Mouse (Mus musculus): ENCODE measurements at regions not wholly inside any gene's neighbourhood (a gene's known extent, or its start where the extent isn't known, plus 50 kb on each side); places are given as distances from the start of the nearest gene placed in this dataset.

DNA sequence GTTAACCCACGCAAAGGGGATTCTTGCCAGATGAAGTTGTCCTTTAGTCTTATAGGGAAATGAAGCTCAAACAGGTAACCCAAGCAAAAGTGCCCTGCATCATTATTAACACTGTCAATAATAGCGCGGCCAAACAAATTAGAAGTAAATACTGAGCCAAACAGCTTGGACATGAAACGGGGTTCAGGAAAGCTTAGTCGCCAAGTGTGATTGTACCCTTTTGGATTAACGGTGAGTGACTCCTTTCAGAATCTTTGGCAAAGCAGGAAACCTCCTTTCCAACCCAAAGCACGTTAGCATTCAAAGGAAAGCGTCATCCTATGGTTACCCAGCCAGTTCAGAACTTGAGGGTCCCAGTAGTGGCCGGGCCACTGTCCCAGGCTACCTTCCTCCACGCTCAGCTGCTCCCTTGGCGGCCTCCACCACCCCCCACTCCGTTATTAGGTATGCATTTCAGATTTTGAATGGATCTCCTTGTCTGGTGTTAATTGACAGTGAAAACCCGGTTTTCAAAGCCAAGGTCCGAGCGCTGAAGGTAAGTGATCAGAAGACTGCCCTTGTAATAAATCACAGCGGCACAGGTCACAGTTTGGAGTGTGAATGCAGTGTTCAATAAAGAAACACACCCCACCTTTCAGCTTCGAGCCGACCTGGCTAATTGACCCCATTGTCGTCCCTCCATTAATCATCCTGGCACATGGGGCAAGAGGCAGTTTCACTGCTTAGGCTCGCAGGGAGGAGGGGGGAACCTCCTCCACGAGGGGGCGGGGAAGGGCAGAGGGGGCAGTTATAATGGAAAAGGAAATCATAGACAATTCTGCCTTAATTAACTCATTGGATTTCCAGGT is 1560.1 kb upstream of the Gulo start:
- no peak for DNase-seq (ENCODE audit: extremely low spot score in 1 of 2, low spot score in 2 of 2)
- intact Hi-C loops (cut with DNase I) = no loop called here

DNA sequence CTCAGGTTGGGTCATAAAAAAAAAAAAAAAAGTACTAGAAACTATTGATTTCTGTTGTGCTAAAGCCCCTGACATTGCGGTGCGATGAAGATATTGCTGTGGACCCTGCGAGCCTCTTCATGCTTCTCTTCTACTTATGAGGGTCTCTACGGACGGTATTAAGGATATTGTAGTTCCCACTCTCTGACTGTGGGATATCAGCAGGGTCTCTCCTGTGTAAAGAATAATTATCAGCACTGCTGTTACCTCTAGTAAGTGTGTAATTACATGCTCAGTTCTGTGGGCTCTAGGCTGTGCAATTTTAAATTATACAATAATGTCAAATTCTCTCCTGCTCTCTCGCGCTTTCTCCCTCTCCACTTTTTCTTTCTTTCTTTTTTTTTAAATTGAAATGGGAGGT is 1545.9 kb upstream of the Gulo start:
- DNase-seq (ENCODE audit: extremely low spot score in 1 of 2, low spot score in 2 of 2) = no peak
- intact Hi-C loops (cut with DNase I) = no loop called here

DNA sequence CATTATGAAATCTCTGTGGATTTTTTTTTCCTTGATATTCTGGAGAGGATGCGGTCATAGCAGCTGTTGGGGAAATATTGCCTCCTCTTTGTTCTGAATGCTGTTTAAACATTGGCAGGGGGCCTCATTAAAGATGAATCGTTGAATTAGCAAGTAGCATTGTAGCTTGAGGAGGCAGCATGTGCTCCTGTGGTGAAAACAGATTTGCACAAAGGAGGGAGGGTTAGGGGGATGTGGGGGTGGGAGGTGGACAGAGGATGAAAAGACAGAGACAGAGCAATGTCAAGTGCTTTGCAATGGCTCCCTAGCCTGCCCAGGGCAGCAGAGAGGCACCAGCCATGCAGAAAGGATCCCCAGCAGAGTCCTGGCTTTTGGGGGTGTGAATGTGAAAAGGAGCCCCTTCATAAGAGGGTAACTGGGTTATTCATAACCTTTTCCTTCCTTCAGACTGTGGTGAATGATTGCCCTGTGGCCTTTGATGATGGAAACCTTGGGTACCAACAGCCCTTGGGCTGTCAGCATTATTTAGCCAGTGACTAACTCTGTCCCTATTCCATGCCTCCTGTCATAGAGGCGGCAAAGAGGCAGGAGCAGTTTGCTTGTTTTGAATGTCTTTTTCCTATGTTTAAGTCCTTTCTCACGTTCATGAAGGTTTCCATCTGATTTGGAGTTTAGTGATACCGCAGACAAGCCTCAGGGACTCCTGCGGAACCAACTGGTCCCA is 1541.6 kb upstream of the Gulo start:
- intact Hi-C loops (cut with DNase I) = no loop called here
- DNase-seq (ENCODE audit: extremely low spot score in 1 of 2, low spot score in 2 of 2) = no peak

DNA sequence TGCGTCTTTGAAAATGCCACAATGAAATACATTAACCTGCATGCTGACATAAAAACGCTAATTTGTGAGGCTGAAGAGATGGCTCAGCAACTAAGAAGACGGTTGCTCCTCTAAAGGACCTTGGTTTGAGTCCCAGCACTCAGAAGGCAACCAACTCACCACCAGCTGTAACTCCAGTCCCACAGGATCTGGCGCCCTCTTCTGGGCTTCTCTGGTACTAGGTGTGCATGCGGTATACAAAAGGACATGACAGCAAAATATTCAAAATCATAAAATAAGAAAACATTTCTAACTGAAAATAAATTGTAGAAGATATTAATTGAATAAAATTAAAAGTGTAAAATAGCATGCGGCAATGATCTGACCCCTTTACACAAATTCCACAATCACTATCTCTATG is 1539.7 kb upstream of the Gulo start:
- intact Hi-C loops (cut with DNase I) = no loop called here
- no peak for DNase-seq (ENCODE audit: extremely low spot score in 1 of 2, low spot score in 2 of 2)

DNA sequence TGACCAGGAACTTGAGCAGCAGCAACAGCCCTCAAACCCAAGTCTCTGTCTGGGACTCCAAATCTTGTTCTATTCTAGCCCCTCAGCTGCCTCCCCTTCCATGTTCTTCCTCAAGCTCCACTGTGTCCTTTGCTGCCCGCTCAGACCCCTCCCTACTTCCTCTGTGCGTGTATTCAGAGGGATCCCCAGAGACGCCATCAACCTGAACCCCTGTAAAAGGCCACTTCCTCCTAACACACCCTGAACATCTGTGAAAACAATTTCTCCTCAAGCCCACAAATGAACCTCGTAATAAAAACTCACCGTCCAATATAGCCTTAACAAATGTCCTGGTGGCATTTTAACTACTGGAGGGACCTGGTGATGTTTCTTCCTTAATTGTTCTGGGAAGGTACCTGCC is 1536.0 kb upstream of the Gulo start:
- intact Hi-C loops (cut with DNase I) = no loop called here
- DNase-seq (ENCODE audit: extremely low spot score in 1 of 2, low spot score in 2 of 2) = no peak

DNA sequence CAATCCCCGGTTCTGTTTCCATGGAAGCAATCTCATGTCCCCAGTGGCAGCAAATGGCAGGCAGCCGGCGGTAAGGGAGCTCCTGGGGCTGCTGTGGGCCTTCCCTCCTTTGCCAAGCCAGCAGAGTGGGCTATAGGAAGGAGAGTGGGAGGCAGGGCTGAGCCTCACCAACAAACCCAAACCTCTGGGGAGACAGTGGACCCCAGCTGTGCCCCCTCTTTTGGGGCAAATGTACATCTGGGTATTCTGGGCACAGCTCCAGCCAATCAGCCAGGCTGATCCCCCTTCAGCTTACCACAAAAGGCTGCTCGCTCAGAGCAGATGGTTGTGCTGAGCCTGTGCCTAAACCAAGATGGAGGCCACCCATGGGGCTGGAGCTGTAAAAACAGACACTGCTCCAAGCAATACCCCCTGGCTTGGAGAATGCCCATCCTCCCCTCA is 1532.3 kb upstream of the Gulo start:
- intact Hi-C loops (cut with DNase I) = no loop called here

DNA sequence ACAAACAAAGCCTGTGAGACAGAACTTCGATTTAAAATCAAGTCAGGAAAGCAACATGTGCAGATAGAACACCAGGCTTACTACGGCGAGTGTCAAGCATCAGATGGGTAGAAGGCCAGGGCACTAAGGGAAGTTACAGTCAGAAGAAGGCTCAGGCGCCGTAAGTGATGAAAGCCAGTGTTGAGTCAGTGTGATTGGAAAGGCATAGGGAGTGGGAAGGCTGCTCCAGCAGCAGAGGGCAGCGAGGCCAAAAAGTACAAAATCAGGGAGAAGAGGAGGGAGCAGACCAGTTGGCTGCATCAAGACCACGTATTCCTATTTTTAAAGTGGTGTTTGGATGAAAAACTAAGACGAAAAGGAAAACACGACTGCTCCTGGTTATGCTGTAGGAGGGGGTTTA is 1529.7 kb upstream of the Gulo start:
- intact Hi-C loops (cut with DNase I) = no loop called here
- no peak for DNase-seq (ENCODE audit: extremely low spot score in 1 of 2, low spot score in 2 of 2)

More for the DNA sequence above, 1532.3 kb upstream of the Gulo start:
- peak; percentile 7 to 34 for DNase-seq (ENCODE audit: extremely low spot score in 1 of 2, low spot score in 2 of 2)

DNA sequence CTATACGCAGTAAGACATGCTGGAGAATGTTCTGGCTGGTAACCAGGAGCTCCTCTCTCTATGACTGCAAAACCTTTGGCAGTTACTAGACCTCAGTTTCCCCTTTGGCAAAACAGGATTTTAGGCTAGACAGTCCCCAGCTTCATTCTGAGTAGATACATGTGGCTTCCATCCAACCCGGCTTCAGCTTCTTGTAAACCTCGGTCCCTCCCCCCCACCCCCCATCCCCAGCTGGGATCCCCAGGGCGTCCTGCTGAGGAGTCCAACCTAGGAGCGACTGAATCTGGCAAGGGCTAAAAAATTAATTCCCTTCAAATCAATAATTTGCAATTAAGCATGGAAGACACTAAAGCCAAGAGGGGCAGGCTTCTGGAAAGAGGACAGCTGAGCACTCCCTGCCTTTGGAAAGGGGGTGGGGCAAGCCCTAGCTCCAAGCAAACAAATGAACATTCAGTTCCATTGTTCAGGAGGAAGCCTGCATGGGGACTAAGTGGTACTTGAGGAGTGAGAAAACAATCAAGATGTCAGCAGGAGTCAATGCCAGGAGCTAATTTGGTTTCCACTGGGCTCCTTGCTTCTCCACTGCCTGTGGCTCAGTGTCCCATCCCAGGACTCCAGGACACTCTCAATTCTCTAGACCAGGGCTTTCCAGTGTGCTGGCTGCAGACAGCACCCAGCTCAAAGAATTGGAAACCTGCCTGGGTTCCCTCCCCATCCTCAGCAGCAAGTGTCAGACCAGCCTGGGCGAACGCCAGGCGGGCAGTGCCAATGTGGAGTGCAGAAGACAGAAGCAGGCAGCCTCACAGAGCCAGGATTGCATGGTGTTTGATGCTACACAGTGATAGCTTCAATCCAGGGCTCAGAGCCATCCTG is 1528.0 kb upstream of the Gulo start:
- DNase-seq (ENCODE audit: extremely low spot score in 1 of 2, low spot score in 2 of 2) = peak; percentile 65 to 69
- intact Hi-C loops (cut with DNase I) = no loop called here

DNA sequence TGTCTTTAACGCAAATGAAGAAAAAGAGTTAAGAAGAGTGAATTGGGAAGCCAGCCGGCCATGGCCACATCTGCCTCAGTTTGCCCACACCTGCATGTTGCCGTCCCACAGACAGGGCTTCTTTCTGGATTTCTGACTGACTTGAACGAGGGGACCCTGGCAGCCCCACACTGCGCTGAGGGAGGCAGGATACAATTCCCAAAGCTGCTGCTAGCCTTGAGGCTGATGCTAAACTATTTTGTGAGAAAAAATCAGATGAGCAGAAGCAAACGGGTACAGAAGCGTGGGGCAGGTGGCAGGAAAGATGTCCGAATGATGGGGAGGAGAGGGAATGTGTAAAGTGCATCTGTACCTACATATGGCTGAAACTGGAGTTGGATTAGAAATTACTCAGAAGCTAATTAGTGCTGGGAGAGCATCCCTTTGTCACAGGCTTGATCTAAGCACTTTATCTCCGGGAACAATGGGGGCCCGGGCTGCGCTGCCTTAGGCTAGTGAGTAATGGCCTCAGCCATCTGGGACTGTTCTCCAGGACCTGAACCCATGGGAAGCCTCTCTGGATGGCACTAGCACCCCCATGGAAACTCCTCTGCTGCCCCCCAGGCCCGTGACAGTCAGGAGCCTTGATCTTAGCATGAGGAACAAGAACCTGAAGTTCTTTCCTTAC is 1497.9 kb upstream of the Gulo start:
- intact Hi-C loops (cut with DNase I) = no loop called here
- DNase-seq (ENCODE audit: extremely low spot score in 1 of 2, low spot score in 2 of 2) = no peak

DNA sequence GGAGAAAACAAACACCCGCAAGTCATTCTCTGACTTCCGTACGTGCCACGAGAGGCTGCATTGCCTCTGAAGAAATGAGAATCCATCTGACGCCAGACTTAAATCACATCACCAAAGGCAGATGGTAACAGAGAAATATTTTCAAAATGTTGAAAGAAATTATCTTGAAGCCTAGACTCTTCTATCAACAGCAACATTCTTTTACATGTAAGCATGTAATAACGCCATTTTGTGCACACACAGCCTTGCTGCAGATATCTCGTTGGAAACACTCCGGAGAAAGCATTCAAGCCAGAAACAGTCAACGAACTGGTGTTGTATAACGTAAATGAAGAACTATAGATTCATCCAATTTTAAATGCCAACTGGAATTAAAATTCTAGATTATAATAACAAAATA is 1483.1 kb upstream of the Gulo start:
- no peak for DNase-seq (ENCODE audit: extremely low spot score in 1 of 2, low spot score in 2 of 2)
- intact Hi-C loops (cut with DNase I) = no loop called here

DNA sequence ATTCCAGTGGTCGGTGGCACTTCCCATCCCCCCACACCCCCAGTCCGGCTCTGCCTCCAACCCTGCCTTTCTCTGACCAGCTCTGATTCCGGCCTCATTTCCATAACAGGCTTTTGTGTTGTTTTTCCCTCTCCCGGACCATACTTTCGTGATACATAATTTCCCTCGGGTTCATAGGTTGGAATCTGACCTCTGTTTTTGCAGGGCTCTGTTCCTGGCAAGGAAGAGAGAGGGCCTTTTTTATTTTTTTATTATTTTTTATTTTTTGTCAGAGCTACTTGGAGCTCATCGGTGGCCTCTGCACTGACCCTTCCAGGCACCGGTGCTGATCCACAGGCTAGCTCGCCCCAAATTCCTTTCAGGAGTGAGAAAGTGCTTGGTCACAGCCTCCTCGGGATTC is 1477.7 kb upstream of the Gulo start:
- intact Hi-C loops (cut with DNase I) = no loop called here
- no peak for DNase-seq (ENCODE audit: extremely low spot score in 1 of 2, low spot score in 2 of 2)

DNA sequence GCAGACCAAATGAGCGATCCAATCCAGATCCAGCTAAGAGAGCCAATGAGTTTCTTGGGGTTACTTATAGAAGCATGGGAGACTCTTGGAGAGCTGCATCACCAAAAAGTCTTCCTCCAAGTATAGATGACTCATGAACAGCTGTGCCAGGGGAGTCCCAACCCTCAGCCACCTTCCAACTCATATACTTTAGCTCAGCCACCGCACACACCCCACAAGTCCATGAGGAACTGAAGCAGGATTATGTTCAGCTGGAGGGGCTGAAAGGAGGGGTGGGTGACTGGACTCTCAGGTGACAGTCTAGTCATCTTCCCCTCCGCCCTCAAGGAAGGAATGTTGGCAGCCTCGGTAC is 1476.4 kb upstream of the Gulo start:
- no peak for DNase-seq (ENCODE audit: extremely low spot score in 1 of 2, low spot score in 2 of 2)
- intact Hi-C loops (cut with DNase I) = no loop called here

DNA sequence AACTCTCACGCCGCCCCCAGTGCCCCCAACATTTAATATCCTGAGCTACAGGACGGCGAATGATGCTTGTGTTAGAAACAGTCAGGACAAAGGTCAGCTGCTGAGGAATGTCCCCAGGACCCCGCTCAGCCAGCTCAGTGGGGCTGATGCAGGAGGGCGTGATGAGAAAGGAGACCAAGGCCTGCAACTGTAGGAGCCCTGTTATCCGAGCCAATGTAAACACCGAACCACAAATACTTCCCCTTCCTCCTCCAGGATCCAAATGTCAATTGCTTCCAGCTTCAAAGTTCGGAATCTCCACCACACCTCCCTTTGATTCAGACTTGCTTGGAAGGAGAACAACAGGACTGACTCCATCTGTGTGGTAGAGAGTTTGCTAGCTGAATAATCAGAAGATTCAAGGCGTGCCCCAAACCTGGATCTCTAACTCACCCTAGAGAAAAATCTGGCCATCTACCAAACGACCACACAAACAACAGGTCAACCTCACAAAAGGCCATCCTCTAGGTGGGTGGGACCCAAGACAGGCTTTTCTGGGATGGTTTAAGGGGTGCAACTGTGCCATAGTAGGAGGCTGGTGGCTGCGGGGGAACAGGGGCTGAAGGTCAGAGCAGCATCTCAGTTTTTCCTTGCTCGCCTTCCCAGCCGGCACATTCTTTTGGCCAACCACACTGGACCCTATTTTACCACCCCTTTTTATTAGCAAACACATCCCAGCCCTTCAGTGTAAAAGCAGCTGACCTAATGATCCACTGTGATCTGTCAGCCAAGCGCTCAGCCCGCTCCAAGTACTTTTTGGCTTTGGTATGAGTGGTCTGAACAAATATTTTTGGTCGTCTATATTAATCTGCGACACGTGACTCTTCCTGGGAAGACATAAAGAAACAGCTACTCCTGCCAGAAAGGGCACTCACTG is 1475.8 kb upstream of the Gulo start:
- intact Hi-C loops (cut with DNase I) = no loop called here
- no peak for DNase-seq (ENCODE audit: extremely low spot score in 1 of 2, low spot score in 2 of 2)
